Mouse (Mus musculus): Measurements from ENCODE around the gene Htr7.

The Htr7 gene

GRCm38 (mm10) chr19:36057231-36057811 is at the start of gene Htr7:
TSS of gene Htr7 (minus strand) at chr19:36057507.
- DNase-seq (ENCODE audit: low spot score in 2 of 2) = no peak

GRCm38 (mm10) chr19:36103909-36104308 is 46.6 kb upstream of the Htr7 start:
- DNase-seq (ENCODE audit: low spot score in 2 of 2) = no peak

- DNase-seq (ENCODE audit: low spot score in 2 of 2) = no peak
These were observed 41.6 kb upstream of the Htr7 start for GRCm38 (mm10) chr19:36098916-36099315.

GRCm38 (mm10) chr19:36098265-36098664 is 41.0 kb upstream of the Htr7 start:
- no peak for DNase-seq (ENCODE audit: low spot score in 2 of 2)

DNA sequence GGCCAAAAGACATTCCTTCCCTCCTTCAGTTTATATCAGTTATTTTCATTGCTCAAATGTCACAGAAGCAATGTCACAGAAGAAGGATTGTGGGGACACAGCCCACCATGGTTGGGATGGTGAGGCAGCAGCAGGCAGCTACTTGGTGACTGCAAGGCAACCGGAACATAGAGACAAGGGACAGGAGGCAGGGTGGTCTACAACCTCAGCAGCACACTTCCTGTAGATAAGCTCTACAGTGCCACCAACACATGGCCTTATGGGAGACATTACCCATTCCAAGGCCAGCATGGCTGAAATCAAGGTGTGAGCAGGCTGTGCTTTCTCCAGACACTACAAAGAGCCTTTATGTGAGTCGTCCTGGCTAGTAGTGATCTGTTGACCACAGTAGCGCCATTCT is 39.9 kb upstream of the Htr7 start:
- no peak for DNase-seq (ENCODE audit: low spot score in 2 of 2)

- peak in 1 of 2 experiments; percentile 2 for DNase-seq (ENCODE audit: low spot score in 2 of 2)
These were observed 33.5 kb upstream of the Htr7 start for GRCm38 (mm10) chr19:36090781-36091180.

GRCm38 (mm10) chr19:36083262-36084225 is 26.2 kb upstream of the Htr7 start, which contains the start of gene Rpp30:
TSS of gene Rpp30 (plus strand) at chr19:36083716.
- DNase-seq (ENCODE audit: low spot score in 2 of 2) = peak; percentile 86 to 87

DNA sequence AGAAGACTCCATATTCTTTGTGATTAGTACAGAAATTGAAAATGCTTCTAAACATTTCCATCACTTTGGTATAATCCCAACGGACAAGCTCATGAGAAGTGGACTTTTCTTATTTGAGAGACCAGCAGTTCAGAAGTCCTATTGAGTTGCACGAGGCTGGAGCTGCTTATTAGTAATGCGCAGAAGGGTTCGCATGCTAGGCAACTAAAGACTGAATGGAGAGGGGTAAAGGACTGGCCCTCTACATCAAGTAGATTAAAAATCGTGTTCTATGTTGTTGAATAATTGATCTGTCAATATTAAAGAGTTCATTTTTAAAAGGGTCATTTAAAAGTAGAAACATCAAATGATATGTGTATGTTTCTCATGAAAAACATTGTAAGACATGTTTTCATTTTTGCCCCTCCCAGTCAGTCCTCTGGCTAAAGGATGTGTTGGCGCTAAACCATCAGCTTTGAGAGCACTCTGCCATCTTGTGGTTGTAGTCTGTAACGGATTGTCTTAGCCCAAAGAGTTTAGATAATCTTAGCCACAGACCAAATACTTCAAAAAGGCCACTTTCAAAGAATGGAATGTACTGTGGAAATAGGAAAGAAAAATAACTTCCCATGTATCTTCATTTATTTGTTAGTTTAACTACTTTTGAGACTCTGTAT is 25.4 kb upstream of the Htr7 start:
- peak; percentile 41 to 47 for DNase-seq (ENCODE audit: low spot score in 2 of 2)

DNA sequence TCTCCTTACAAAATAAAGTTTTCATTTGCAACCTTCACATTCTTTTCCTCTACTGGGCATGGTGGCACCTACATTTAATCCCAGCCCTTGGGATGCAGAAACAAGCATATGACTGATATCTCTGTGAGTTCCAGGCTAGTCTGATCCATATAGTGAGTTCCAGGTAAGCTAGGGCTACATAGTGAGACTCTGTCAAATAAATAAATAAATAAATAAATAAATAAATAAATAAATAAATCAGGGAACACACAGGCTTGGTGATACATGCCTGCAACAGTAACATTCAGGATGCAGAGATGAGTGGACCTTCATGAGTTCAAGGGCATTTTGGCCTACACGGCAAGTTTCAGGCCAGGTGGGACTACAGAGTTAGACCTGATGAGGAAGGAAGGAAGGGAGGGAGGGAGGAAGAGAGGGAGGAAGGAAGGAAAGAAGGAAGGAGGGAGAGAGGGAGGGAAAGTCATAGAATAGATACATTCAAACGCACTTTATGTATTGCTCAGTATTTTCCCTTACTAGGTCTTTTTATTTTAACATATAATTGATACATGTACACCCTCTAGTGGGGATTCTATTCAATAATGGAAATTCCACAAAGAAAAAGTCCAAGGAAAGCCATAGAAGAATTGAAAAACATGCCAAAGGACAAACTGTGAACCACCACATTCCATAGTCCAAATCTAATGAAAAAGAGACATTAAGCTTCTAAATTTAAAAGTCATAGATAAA is 5.7 kb upstream of the Htr7 start:
- DNase-seq (ENCODE audit: low spot score in 2 of 2) = no peak

GRCm38 (mm10) chr19:36056502-36057221 is 645 bp downstream of the Htr7 start:
- DNase-seq (ENCODE audit: low spot score in 2 of 2) = no peak

DNA sequence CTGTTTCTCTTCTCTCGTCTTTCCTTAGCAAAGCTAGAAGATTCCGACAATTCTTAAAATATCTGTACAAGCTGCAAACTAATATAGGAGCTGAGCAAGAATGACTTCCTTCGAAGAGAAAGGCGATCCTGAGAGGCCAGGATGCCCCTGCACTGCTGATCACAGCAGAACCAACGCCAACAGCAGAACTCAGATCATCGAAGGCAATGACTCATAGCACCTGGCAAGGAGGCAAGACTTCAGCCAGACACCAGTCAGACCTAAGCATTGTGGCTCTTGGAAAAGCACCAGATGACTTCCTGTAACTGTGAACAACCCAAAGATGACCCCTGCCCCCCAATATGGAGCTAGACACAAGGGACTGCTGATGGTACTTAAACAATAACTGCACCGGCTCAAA is 11.3 kb downstream of the Htr7 start:
- no peak for DNase-seq (ENCODE audit: low spot score in 2 of 2)

- no peak for DNase-seq (ENCODE audit: low spot score in 2 of 2)
These were observed 42.5 kb downstream of the Htr7 start for GRCm38 (mm10) chr19:36014836-36015235.

DNA sequence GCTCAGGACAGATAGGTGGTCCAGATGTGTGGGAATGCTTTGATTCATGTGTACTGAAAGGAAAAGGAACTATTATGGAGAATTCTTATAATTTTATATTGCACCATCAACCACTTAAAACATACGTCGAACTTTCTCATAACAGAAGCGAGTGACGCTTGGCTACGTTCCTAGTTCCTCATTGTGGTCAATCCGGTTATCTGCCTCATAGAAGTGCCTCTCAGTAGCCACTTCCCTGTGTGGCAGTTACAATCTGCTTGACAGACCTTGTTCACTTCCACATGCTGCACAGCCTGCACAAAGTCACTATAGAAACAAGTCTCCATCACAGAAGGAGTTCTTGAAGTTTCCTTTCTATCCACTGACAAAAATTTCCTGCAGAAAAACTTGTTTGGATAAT is 51.0 kb downstream of the Htr7 start:
- DNase-seq (ENCODE audit: low spot score in 2 of 2) = peak; percentile 71 to 73

DNA sequence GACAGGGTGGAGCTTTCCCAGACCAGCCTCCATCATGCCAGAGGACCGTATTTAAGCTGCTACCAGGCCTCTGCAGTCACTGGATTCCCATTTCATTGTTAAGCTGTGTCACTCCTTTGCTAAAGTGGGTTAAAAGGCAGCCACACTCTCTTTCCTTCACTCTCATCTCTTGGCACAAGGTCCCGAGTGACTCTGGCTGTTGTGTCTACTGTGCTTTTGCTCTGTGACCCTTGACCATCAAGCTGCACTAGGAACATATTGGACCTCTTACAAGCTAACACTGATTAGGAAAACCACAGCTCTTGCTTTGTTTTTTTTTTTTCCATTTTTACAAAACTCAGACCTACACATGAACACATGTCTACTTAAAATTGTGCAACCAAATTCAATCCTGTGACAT is 52.3 kb downstream of the Htr7 start:
- no peak for DNase-seq (ENCODE audit: low spot score in 2 of 2)

- DNase-seq (ENCODE audit: low spot score in 2 of 2) = no peak
These were observed 54.5 kb downstream of the Htr7 start for GRCm38 (mm10) chr19:36002476-36003445.

DNA sequence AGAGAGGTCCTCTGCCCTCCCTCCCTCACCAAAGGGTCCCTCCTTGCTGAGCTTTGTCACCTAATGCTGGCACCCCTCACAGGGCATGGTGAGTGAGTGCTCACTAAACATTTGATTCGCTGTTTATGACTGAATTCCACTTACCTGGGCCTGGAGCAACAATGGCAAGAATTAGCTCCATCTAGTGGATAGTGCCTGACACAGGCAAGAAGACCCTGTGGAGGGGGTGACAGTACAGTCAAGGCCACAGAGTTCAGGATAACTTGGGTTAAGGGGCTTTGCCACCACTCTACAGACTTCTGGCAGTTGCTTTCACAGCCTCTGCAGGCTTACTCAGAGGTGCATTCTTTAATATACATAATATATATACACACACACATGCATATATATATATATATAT is 55.8 kb downstream of the Htr7 start:
- DNase-seq (ENCODE audit: low spot score in 2 of 2) = no peak

DNA sequence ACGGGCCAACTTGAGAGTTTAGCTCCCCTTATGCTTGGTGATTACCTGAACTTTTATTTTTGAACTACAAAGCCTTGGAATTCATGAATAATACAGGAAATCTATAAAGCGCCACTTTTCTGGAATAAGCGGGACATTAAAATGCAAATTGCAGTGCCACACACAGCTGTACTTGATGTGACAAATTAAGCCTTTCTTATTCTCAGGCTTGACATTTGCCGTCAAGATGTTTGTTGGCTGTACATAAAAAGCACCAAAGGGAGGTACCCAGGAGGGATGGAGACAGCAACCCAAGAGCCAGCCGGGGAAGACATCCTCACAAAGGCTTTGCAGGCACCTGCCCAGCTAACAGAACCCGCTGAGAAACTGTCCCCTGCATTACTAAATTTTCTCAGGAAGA is 56.4 kb downstream of the Htr7 start:
- no peak for DNase-seq (ENCODE audit: low spot score in 2 of 2)

GRCm38 (mm10) chr19:35997384-35997783 is 59.9 kb downstream of the Htr7 start:
- DNase-seq (ENCODE audit: low spot score in 2 of 2) = peak in 1 of 2 experiments; percentile 6

GRCm38 (mm10) chr19:35987461-35987860 is 69.8 kb downstream of the Htr7 start:
- no peak for DNase-seq (ENCODE audit: low spot score in 2 of 2)

DNA sequence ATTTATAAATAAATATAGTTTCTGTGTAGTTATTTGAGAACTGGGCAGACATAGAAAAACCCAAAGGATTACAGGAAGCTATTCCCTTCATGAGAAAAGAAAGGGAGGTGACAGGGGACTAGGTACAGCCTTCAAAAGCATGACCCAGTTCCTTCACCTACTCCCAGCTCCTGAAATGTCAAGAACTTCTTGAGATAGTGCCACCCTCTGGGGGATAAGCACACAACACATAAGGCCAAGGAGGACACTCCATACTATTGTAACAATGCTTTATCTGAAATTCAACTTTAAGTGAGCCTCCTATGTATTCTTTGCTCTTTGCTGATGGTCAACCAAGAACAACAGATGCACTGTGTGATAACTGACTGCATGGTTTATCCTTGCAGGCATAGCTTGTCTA is 82.6 kb downstream of the Htr7 start:
- DNase-seq (ENCODE audit: low spot score in 2 of 2) = no peak

Measured in spleen, postnatal 36 days (tissue).